Mouse (Mus musculus) urinary bladder, postnatal 4 days (tissue): ENCODE results near the gene Ttc21b.
"Not testable (repeated sequence)": the region's sequence is repeated elsewhere in the genome, so short reads cannot be mapped to it uniquely, and the experiment has no call there.

Experiments
- DNase-seq, 2 experiments: peaks; one replicate each; pipeline ENCODE4 v3.0.0; 2021 to 2022; ENCODE audit warnings: low spot score in 2 of 2

Gene Ttc21b

GRCm38 (mm10) chr2:66256220-66257131 lies at the start of gene Ttc21b:
Ttc21b (minus strand) TSS chr2:66256617.
- peak; percentile 94 to 97 for DNase-seq

GRCm38 (mm10) chr2:66272551-66272950 lies 16.1 kb upstream of the Ttc21b start:
- DNase-seq, result no peak

- no peak for DNase-seq
Measured at GRCm38 (mm10) chr2:66244013-66244412, 12.4 kb downstream of the Ttc21b start.

- DNase-seq, result no peak
Measured at GRCm38 (mm10) chr2:66240334-66240733, 16.1 kb downstream of the Ttc21b start.

GRCm38 (mm10) chr2:66238886-66239285 lies 17.5 kb downstream of the Ttc21b start:
- no peak for DNase-seq

- DNase-seq, result no peak
Measured at GRCm38 (mm10) chr2:66220954-66221353, 35.5 kb downstream of the Ttc21b start.

- DNase-seq, result no peak
Measured at GRCm38 (mm10) chr2:66209875-66210274, 46.5 kb downstream of the Ttc21b start.

GRCm38 (mm10) chr2:66209353-66209752 lies 47.1 kb downstream of the Ttc21b start:
- no peak for DNase-seq

GRCm38 (mm10) chr2:66206796-66207195 lies 49.6 kb downstream of the Ttc21b start:
- DNase-seq, result no peak

- no peak for DNase-seq
Measured at GRCm38 (mm10) chr2:66204218-66204617, 52.2 kb downstream of the Ttc21b start.

GRCm38 (mm10) chr2:66200195-66200594 lies 56.2 kb downstream of the Ttc21b start:
- no peak for DNase-seq

- DNase-seq, result no peak
Measured at GRCm38 (mm10) chr2:66191691-66192100, 64.7 kb downstream of the Ttc21b start.

GRCm38 (mm10) chr2:66190157-66190556 lies 66.3 kb downstream of the Ttc21b start:
- DNase-seq, result no peak

- DNase-seq, result not testable (repeated sequence)
Measured at GRCm38 (mm10) chr2:66189197-66189596, 67.2 kb downstream of the Ttc21b start.

- no peak for DNase-seq
Measured at GRCm38 (mm10) chr2:66187520-66187919, 68.9 kb downstream of the Ttc21b start.

GRCm38 (mm10) chr2:66184431-66185164 lies 71.8 kb downstream of the Ttc21b start:
- DNase-seq, result no peak

- DNase-seq, result peak; percentile 56 to 72
Measured at GRCm38 (mm10) chr2:66180293-66180692, 76.1 kb downstream of the Ttc21b start.

- no peak for DNase-seq
Measured at GRCm38 (mm10) chr2:66179782-66180181, 76.6 kb downstream of the Ttc21b start.

- no peak for DNase-seq
Measured at GRCm38 (mm10) chr2:66178848-66179215, 77.6 kb downstream of the Ttc21b start.

GRCm38 (mm10) chr2:66177886-66178847 lies 78.2 kb downstream of the Ttc21b start:
- DNase-seq, result no peak

GRCm38 (mm10) chr2:66177017-66177416 lies 79.4 kb downstream of the Ttc21b start:
- DNase-seq, result no peak

GRCm38 (mm10) chr2:66173134-66173533 lies 83.3 kb downstream of the Ttc21b start:
- no peak for DNase-seq
